Mouse (Mus musculus) A20 (cell line): ENCODE measurements around the gene Igdcc3.
A peak's percentile ranks its signal among the peaks of the same experiment; 100 is the strongest.

ENCODE experiments used
- DNase-seq: peaks from one replicate; pipeline ENCODE4 v3.0.0-alpha.2; 2011; ENCODE audit warnings: low read depth, low spot score

Gene Igdcc3

DNA sequence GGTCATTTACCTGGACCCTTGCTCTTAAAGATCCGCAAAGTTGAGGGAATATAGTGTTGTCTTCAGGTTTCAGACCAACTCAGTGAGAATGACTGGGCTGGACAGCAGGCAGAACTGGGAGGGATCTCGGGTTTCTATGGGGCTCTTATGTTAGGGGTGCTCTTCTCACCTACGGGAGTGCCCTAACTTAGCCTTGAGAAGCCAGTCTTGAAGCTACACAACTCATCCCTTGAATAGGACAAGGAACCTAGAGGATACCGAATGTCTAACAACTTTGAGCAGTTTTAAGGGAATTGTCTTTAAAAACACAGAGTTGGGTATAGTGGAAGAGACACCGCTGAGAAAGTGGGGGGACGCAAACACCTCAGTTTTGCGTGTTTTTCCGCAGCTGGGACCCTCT, 498 bp upstream of the Igdcc3 start:
- DNase-seq, result no peak

GRCm38 (mm10) chr9:65141306-65141975, 452 bp downstream of the Igdcc3 start:
- no peak for DNase-seq

GRCm38 (mm10) chr9:65141976-65142318, 958 bp downstream of the Igdcc3 start:
- no peak for DNase-seq

DNA sequence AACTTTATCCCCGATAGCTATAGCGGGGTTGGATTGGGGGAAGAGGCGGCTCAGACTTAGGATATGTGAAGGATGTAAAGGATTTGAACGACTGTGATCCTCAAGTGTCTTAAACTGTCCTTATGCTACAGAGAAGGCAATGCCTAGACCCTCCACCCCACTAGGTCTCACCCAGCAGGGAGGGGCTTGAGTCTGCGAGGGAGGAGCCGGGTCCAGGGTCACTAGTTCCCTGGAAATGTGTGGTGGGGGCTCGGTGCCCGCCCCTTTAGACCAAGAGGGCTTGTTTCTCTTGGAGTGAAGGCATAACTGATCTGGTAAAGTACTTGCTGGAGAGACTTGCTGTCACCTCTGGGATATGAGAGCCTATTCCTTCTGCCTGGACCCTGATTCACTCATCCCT, 1.4 kb downstream of the Igdcc3 start:
- DNase-seq, result no peak

GRCm38 (mm10) chr9:65146001-65146400, 5.0 kb downstream of the Igdcc3 start:
- no peak for DNase-seq

DNA sequence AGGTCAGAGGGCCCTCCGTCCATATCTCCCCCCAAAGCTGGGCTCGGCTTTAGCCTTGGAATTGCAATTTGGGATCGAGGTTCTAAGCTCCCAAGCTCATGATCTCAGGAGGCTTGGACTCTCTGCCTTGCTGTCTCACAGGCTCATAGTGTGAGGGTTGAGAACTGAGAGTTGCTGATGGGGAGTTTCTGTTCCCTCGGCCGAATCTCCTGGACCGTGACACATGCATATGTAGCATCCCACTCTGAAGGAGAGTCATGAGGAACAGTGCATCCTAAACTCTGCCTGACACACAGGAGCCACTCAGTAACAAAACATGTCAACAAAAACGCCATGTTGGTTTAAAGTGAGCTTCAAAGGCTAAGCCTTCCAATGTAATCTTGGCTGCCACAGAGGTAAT, 7.5 kb downstream of the Igdcc3 start:
- peak; percentile 40 for DNase-seq

GRCm38 (mm10) chr9:65152711-65153330, 11.8 kb downstream of the Igdcc3 start:
- DNase-seq, result no peak

DNA sequence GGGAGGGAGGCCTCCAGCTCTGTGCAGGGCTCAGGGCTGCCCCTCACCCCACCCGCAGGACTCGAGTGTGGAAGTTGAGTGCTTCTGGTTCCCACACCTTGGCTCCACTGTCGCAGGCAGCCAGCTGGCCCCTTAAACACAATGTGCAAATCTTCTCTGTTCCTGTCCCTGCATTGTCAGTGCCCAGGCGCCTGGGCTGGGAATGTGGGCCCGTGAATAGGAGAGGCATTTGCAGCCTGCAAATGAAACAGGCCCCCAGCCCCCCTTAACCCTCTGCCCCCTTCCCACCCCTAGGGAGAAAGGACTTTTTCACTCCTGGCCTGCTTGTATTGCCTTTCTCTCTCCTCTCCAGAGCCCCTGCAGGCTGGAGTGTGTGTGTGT, 12.3 kb downstream of the Igdcc3 start:
- DNase-seq, result no peak

DNA sequence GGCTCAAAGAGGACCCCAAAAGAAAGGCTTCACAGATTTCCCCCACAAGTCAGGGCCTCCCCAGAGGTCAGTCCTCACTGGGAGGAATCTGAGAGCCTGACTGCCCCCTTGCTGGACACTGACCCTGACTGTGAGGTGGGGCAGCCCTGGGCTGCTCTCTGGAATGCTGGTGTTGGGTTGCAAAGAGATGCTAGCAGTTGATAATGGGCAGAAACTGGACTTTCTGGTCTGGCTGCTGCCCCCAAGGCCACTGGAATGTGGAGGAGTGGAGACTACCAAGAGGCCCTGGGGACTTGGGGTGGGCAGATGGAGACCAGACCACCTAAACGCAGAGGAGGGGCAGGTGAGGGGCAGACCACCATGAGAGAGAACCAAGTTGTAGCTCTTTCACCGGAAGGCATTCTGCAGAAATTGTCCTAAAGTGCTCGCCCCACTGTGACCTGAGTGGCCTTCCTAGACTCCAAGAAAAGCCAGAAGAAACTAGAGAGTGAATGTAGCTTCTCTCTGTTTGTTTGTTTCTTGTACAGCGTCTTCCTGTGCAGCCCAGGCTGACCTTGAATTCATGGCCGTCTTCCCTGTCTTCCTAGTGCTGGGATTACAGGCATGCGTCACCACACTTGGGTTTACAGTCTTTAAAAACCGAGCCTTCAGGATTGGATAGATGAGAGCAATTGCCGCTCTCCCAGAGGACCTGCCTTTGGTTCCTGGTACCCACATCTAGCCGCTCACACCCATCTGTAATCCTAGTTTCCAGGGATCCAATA, 13.9 kb downstream of the Igdcc3 start:
- DNase-seq, result no peak

- no peak for DNase-seq
Measured at GRCm38 (mm10) chr9:65156604-65157003, 15.6 kb downstream of the Igdcc3 start.

DNA sequence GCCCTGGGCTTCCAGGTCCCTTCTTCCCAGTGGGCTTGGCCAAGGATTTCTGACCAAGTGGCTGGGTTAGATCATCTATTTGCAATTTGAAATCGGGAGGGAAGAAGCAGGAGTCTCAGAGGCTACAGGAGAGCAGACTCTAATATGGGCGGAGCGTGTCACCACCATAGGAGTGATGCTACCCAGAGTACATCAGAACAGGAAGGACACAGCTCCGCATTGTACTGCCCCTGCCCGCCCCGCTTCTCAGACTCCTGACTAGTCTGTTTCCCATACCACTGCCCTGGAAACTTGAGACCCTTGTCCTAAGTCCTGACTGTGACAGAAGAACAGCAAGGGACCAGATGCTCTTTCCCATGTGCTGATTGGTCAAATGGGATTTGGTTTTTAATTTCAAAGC, 16.6 kb downstream of the Igdcc3 start:
- no peak for DNase-seq

DNA sequence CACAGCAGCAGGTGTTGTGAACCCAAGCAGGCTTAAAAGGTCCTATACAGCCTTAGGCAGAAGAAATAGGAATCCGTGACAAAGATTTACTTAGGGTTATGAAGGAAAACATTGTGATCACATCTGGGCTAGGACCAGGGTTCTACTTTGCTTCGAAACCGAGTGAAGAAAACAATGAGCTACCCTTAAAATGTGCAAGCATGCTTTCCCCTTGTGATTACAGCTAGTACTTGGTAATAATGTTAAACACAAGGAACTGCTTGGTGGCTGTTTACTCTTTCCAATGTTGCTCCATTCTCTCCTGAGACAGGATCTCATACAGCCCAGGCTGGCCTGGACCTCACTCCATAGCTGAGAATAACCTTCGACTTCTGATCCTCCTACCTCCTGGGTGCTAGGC, 20.2 kb downstream of the Igdcc3 start:
- no peak for DNase-seq

DNA sequence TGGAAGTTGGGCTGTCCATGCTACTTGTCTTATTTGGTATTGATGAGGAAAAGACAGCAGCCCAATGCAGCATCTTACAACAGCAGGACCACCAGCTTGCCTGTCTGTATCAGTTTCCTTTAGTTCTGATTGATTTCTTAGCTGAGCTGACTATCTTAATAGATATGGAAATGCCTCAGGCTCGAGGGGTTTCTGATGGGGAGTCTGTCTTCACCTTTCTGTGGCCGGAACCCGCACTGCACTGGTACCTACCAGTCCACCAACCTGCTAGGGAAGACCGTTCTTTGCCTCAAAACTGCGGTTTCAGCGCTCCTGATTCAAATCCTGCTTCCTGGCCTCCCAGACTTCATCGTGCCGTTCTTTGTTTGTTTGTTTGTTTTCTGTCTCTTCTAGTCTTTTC, 20.9 kb downstream of the Igdcc3 start:
- no peak for DNase-seq

- DNase-seq, result no peak
Measured at GRCm38 (mm10) chr9:65162711-65163639, 22.0 kb downstream of the Igdcc3 start.

- DNase-seq, result peak; percentile 50
Measured at GRCm38 (mm10) chr9:65164870-65165269, 23.9 kb downstream of the Igdcc3 start.

GRCm38 (mm10) chr9:65166386-65166785, 25.4 kb downstream of the Igdcc3 start:
- no peak for DNase-seq

DNA sequence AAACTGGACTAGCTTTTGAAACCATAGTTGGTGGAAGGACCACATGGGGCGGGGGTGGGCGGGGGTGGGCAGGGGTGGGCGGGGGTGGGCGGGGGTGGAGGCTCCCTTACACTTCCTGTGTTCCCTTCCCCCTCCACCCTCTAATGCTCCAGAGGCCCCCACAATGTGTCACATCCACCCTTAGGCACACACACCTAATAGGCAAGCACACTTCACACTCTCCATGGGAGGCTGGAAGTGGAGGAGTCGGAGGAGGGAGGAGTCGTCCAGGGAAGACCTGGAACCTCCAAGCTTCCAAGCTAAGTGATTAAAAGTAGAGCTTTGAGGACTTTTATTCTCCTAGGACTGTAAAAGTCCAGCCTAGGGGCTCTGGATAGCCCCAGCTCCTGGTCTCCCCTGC, 27.5 kb downstream of the Igdcc3 start:
- no peak for DNase-seq

GRCm38 (mm10) chr9:65168952-65169351, 28.0 kb downstream of the Igdcc3 start:
- DNase-seq, result no peak

- no peak for DNase-seq
Measured at GRCm38 (mm10) chr9:65172654-65173053, 31.7 kb downstream of the Igdcc3 start.

GRCm38 (mm10) chr9:65175234-65175938, 34.4 kb downstream of the Igdcc3 start:
- DNase-seq, result peak; percentile 49
